Mouse (Mus musculus): ENCODE measurements around the gene Spp2. TPM values are rescaled to one million over a fixed set of nuclear protein-coding genes. Genes with fewer than 3 reads are reported as not detected.

The Spp2 gene
- polyA plus RNA-seq, 2 experiments: 1.6 TPM; not detected in 1

DNA sequence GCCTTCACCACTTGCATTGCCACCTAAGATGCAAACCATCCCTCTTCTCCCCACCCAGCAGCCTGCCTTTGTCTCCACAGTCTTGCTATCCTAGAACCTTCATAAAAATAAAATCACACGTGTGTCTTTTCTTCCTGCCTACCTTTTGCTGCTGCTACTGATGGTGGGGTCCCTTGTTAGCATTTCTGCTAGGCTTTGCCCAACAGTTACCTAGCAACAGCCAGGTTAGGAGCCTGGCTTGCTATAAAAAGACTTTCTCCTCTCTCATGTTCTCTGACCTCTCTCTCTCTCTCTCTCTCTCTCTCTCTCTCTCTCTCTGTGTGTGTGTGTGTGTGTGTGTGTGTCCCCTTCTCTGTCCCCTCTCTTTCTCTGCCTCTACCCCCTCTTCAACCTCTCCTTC is 54.3 kb downstream of the Spp2 start:
- TF ChIP-seq POLR2A (IDR thresholded peaks at IDR 0.05; ENCODE audit: borderline replicate concordance, extremely low read depth, insufficient read depth, insufficient read length): no peak
- H3K36me3 ChIP-seq (ENCODE audit: control insufficient read depth, insufficient read depth, low read length): no peaks in the 10 kb centered on the region
- 14% methylated on average over 1 of the region's 1 CpGs for WGBS
- no peak overlapping the region for H3K4me2 ChIP-seq (replicated peaks; ENCODE audit: low read depth, low read length, severe bottlenecking)
- no peak overlapping the region for H3K9ac ChIP-seq (ENCODE audit: low read depth, low read length, severe bottlenecking)
- ATAC-seq (ENCODE audit: low FRiP score, low read depth): no peak
- DNase-seq (ENCODE audit: low spot score): no peak
- H3K4me1 ChIP-seq (ENCODE audit: control insufficient read depth, insufficient read depth, low read length): peaks cover 12% of the 10 kb centered on the region
- H3K27ac ChIP-seq (replicated peaks; ENCODE audit: low read depth, low read length): no peak overlapping the region
- no peaks in the 10 kb centered on the region for H3K9me3 ChIP-seq (ENCODE audit: control insufficient read depth, low read length)
- no peak overlapping the region for H3K4me3 ChIP-seq (replicated peaks; ENCODE audit: low read length)
- no peaks in the 10 kb centered on the region for H3K27me3 ChIP-seq (ENCODE audit: control insufficient read depth, insufficient read depth, low read length)

DNA sequence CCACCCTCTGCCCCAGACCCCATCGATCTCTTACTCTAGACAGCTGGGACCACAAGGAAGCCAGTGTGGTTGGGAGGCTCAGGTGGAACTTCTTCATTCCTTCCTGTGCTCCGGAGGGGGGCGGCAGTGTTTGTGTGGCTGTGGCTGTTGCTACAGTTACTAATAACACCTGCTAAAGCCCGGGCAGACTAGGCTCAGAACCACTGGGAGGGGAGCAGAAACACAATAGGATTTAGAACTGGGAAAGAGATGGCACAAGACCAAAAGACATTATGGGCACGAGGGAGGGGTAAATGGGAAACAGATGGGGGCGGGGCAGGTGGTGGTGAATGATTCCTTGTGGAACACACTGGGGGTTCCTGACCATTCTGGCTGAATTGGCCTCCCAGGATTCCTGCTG is 55.7 kb downstream of the Spp2 start:
- H3K27ac ChIP-seq (replicated peaks; ENCODE audit: low read depth, low read length): peak overlapping the region; percentile 26; the same call in 1 of the 2 replicates
- no peaks in the 10 kb centered on the region for H3K27me3 ChIP-seq (ENCODE audit: control insufficient read depth, insufficient read depth, low read length)
- no peak overlapping the region for H3K4me3 ChIP-seq (replicated peaks; ENCODE audit: low read length)
- no peaks in the 10 kb centered on the region for H3K36me3 ChIP-seq (ENCODE audit: control insufficient read depth, insufficient read depth, low read length)
- peaks cover 12% of the 10 kb centered on the region for H3K4me1 ChIP-seq (ENCODE audit: control insufficient read depth, insufficient read depth, low read length)
- WGBS: 32% methylated on average over 6 of the region's 6 CpGs
- TF ChIP-seq POLR2A (IDR thresholded peaks at IDR 0.05; ENCODE audit: borderline replicate concordance, extremely low read depth, insufficient read depth, insufficient read length): no peak
- no peaks in the 10 kb centered on the region for H3K9me3 ChIP-seq (ENCODE audit: control insufficient read depth, low read length)
- H3K4me2 ChIP-seq (replicated peaks; ENCODE audit: low read depth, low read length, severe bottlenecking): no peak overlapping the region
- H3K9ac ChIP-seq (ENCODE audit: low read depth, low read length, severe bottlenecking): no peak overlapping the region
- ATAC-seq (ENCODE audit: low FRiP score, low read depth): peak; percentile 76
- peak; percentile 63 for DNase-seq (ENCODE audit: low spot score)

DNA sequence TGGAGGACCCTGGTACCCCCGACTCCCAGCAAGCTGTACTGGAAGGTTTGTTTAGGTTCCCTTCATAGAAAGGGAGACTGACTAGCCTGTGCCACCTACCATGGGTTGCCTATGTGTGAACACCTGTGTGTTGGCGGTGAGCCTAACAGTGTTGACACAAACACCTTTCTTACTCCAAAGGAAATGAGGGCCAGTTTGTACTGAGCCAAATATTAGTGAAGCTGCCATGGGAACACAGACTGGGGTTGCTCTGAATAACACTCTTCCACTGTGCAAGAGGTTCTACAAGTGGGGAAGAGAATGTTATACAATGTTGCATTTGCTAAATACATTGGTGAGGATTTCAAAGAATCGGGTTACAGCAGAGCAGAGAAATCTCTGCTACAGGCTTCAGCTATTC is 56.5 kb downstream of the Spp2 start:
- Histone ChIP-seq H3K4me3 (replicated peaks; ENCODE audit: low read length) (no peak overlapping the region), H3K4me2 (replicated peaks; ENCODE audit: low read depth, low read length, severe bottlenecking) (no peak overlapping the region), H3K9me3 (ENCODE audit: control insufficient read depth, low read length) (no peaks in the 10 kb centered on the region), H3K27me3 (ENCODE audit: control insufficient read depth, insufficient read depth, low read length) (no peaks in the 10 kb centered on the region), H3K9ac (ENCODE audit: low read depth, low read length, severe bottlenecking) (no peak overlapping the region), H3K36me3 (ENCODE audit: control insufficient read depth, insufficient read depth, low read length) (no peaks in the 10 kb centered on the region), H3K4me1 (ENCODE audit: control insufficient read depth, insufficient read depth, low read length) (peaks cover 12% of the 10 kb centered on the region), H3K27ac (replicated peaks; ENCODE audit: low read depth, low read length) (0 out of 2 replicates have a peak overlapping the region, but pooled peaks have one; percentile 26)
- WGBS: 80% methylated on average over 3 of the region's 3 CpGs
- TF ChIP-seq POLR2A (IDR thresholded peaks at IDR 0.05; ENCODE audit: borderline replicate concordance, extremely low read depth, insufficient read depth, insufficient read length): no peak
- ATAC-seq (ENCODE audit: low FRiP score, low read depth): no peak
- no peak for DNase-seq (ENCODE audit: low spot score)

DNA sequence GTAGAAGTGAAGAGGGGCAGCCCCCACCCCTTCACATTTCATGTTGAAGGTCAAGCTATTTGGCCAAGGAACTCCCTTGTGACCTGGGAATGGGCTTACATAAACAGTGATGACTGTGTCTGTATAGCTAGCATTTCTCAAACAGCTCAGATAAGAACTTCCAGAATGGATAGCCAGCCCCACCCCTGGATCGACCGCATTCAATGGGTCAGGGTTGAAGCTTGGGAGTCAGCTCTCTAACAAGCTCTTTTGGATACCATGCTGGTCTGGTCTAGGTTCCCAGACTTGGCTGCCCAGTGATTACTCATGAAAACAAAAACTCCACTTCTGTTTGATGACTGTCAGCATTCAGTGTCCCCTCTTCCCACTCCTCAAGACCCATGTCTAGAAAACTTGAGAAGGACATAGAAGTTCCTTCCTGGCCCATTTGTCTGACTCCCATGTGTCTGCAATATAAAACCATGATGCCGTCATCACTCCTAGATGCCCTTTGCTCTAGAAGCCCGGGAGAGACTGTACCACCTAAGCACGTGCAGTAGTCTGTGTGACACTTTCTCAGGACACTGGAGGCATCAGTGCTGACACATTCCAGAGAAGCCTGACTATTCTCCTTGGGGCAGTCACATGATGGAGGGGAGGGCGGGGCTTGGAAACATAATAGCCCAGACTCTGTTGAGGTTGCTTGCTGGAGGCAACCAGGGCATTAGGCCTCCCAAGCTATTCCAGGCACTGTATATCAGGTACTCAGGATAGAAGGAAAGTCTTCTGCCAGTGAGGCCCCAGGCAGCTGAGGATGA is 57.5 kb downstream of the Spp2 start:
- Histone ChIP-seq H3K4me3 (replicated peaks; ENCODE audit: low read length) (no peak overlapping the region), H3K9me3 (ENCODE audit: control insufficient read depth, low read length) (no peaks in the 10 kb centered on the region), H3K9ac (ENCODE audit: low read depth, low read length, severe bottlenecking) (no peak overlapping the region), H3K36me3 (ENCODE audit: control insufficient read depth, insufficient read depth, low read length) (no peaks in the 10 kb centered on the region), H3K4me1 (ENCODE audit: control insufficient read depth, insufficient read depth, low read length) (peaks cover 12% of the 10 kb centered on the region), H3K27ac (replicated peaks; ENCODE audit: low read depth, low read length) (no peak overlapping the region), H3K27me3 (ENCODE audit: control insufficient read depth, insufficient read depth, low read length) (no peaks in the 10 kb centered on the region), H3K4me2 (replicated peaks; ENCODE audit: low read depth, low read length, severe bottlenecking) (no peak overlapping the region)
- ATAC-seq (ENCODE audit: low FRiP score, low read depth): no peak
- TF ChIP-seq POLR2A (IDR thresholded peaks at IDR 0.05; ENCODE audit: borderline replicate concordance, extremely low read depth, insufficient read depth, insufficient read length): no peak
- no peak for DNase-seq (ENCODE audit: low spot score)
- 85% methylated on average over 6 of the region's 6 CpGs for WGBS

DNA sequence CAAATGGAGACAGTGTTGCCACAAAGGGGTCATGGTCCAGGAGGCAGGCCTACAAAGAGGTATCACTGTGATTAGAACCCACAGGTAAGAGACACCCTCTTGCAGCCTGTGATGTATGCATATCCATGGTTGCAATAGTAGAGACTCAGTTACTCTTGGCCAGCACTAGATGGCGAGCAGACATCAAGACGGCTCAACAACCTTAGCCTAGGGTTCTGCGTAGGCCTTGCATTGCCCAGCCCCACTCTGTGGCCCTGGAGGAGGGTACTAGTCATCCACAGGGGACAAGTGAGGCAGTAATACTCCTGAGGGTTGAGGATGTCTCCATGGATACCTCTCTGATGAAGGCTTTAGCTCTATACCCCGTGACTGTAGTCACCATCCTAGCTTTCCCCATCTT is 59.0 kb downstream of the Spp2 start:
- Histone ChIP-seq H3K9me3 (ENCODE audit: control insufficient read depth, low read length) (no peaks in the 10 kb centered on the region), H3K36me3 (ENCODE audit: control insufficient read depth, insufficient read depth, low read length) (no peaks in the 10 kb centered on the region), H3K4me2 (replicated peaks; ENCODE audit: low read depth, low read length, severe bottlenecking) (no peak overlapping the region), H3K4me1 (ENCODE audit: control insufficient read depth, insufficient read depth, low read length) (peaks cover 12% of the 10 kb centered on the region), H3K27me3 (ENCODE audit: control insufficient read depth, insufficient read depth, low read length) (no peaks in the 10 kb centered on the region), H3K9ac (ENCODE audit: low read depth, low read length, severe bottlenecking) (no peak overlapping the region), H3K4me3 (replicated peaks; ENCODE audit: low read length) (no peak overlapping the region), H3K27ac (replicated peaks; ENCODE audit: low read depth, low read length) (no peak overlapping the region)
- TF ChIP-seq POLR2A (IDR thresholded peaks at IDR 0.05; ENCODE audit: borderline replicate concordance, extremely low read depth, insufficient read depth, insufficient read length): no peak
- DNase-seq (ENCODE audit: low spot score) (no peak), ATAC-seq (ENCODE audit: low FRiP score, low read depth) (0 out of 2 replicates have a peak, but pooled peaks have one; percentile 29)
- 76% methylated on average over 4 of the region's 4 CpGs for WGBS

Measured in limb, embryonic 14.5 days (tissue).